Mouse (Mus musculus): Measurements from ENCODE around the gene Eif4enif1.

- TF ChIP-seq EP300 (IDR thresholded peaks at IDR 0.05) (no peak), CTCF (IDR thresholded peaks at IDR 0.05) (no peak)
These were observed 45.2 kb downstream of the Eif4enif1 start for GRCm38 (mm10) chr11:3247387-3247786.
